Mouse (Mus musculus) embryonic facial prominence, embryonic 10.5 days (tissue): ENCODE data around the gene Des. TPM values are rescaled to one million over a fixed set of nuclear protein-coding genes. Genes with fewer than 3 reads are reported as not detected.

Source experiments
- DNase-seq: peaks from one replicate; pipeline ENCODE4 v3.0.0-alpha.2; 2017; ENCODE audit warnings: low spot score
- H3K27ac ChIP-seq: fragments of 300-500 bp; sonication (generic); replicated peaks from 2 replicates; pipeline ENCODE4 v1.5.1; 2016; ENCODE audit warnings: mild to moderate bottlenecking
- H3K27me3 ChIP-seq: fragments of 300-500 bp; sonication (generic); replicated peaks from 2 replicates; pipeline ENCODE4 v1.6.1; 2016; ENCODE audit warnings: low read depth, mild to moderate bottlenecking; ENCODE audit not compliant: poor library complexity, severe bottlenecking
- H3K36me3 ChIP-seq: fragments of 300-500 bp; sonication (generic); replicated peaks from 2 replicates; pipeline ENCODE4 v1.6.1; 2016; ENCODE audit warnings: mild to moderate bottlenecking, moderate library complexity
- H3K4me1 ChIP-seq: fragments of 300-500 bp; sonication (generic); 2 replicates; pipeline ENCODE4 v1.6.1; 2016
- H3K4me3 ChIP-seq: fragments of 300-500 bp; sonication (generic); 2 replicates; pipeline ENCODE4 v1.5.1; 2016; ENCODE audit warnings: mild to moderate bottlenecking, moderate library complexity
- H3K9me3 ChIP-seq: fragments of 300-500 bp; sonication (generic); 2 replicates; pipeline ENCODE4 v1.6.1; 2016; ENCODE audit warnings: mild to moderate bottlenecking
- WGBS: fragments of 180-500 bp; shearing (Covaris S2); methylation state at CpG from one replicate; pipeline ENCODE4 v1.1.7; 2016; 5-methylcytosine and 5-hydroxymethylcytosine counted together
- polyA plus RNA-seq: library from polyadenylated mRNA; unstranded; fragments of >200 nt; fragmentation: Nextera tagmentation; extraction: Ambion mirVana; gene quantifications from 2 replicates; pipeline ENCODE4 v1.2.1, GENCODE M21; 2016

Des gene
- polyA plus RNA-seq = 10.4 and 15.6 TPM in 2 replicates

DNA sequence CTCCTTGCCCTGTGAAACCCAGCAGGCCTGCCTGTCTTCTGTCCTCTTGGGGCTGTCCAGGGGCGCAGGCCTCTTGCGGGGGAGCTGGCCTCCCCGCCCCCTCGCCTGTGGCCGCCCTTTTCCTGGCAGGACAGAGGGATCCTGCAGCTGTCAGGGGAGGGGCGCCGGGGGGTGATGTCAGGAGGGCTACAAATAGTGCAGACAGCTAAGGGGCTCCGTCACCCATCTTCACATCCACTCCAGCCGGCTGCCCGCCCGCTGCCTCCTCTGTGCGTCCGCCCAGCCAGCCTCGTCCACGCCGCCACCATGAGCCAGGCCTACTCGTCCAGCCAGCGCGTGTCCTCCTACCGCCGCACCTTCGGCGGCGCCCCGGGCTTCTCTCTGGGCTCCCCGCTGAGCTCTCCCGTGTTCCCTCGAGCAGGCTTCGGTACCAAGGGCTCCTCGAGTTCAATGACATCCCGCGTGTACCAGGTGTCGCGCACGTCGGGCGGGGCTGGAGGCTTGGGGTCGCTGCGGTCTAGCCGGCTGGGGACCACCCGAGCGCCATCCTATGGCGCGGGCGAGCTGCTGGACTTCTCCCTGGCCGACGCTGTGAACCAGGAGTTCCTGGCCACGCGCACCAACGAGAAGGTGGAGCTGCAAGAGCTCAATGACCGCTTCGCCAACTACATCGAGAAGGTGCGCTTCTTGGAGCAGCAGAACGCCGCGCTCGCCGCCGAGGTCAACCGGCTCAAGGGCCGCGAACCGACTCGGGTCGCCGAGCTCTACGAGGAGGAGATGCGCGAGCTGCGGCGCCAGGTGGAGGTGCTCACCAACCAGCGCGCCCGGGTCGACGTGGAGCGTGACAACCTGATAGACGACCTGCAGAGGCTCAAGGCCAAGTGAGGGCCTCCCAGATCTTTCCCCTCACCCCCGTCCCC, at the start of gene Des:
TSS of gene Des (plus strand) at position 218 of the 920 bp plus-strand sequence.
- Histone ChIP-seq H3K27me3 (peaks cover 67% of the 10 kb centered on the region), H3K4me3 (peak within 1 kb of the TSS; percentile 56), H3K36me3 (no peaks in the 10 kb centered on the region), H3K9me3 (no peaks in the 10 kb centered on the region), H3K27ac (peak within 1 kb of the TSS; percentile 76), H3K4me1 (peaks cover 39% of the 10 kb centered on the region)
- DNase-seq = peak; percentile 63
- 3% methylated on average over 80 of the region's 80 CpGs for WGBS

DNA sequence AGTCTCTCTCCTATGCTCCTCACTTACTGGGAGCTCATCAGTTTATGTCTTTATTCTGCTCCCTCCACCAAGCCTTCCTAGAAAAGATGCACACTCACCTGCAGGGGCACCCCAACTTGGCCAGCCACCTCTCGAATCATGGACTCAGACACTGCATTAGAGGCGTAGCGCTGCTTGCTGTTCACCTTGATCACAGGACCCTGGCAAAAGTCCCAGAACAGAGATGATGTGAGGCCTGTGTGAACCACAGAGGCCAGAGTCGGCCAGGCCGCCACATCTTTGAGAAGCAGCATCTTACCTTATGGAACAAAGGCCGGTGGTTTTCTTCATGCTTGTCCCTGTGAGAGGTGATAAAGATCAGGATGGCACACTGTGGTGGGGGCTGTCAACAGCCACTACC, 48.4 kb upstream of the Des start:
- 97% methylated on average over 6 of the region's 6 CpGs for WGBS
- Histone ChIP-seq H3K9me3 (no peaks in the 10 kb centered on the region), H3K27ac (no peak overlapping the region), H3K27me3 (no peaks in the 10 kb centered on the region), H3K4me3 (no peak overlapping the region), H3K4me1 (peaks cover 11% of the 10 kb centered on the region), H3K36me3 (peaks cover 92% of the 10 kb centered on the region)
- DNase-seq = no peak

DNA sequence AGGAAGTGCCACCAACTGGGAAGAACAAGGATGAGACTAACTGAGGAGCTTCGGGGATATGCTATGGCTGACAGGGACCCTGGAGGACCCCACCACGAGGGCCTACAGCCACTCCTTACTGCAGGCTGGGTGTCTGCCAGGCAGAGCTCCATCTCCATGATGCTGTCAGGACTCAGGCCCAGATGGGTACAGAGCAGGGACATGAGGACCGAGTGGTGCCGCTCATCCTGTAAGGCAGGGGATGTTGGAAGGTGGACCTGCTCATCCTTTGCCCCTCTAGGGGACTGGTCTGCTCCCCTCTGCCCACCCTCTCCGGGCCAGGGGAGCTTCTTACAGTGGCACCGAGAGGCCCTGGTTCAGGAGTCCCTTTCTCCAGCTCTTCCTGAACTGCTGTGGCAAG, 45.1 kb upstream of the Des start:
- 91% methylated on average over 6 of the region's 6 CpGs for WGBS

DNA sequence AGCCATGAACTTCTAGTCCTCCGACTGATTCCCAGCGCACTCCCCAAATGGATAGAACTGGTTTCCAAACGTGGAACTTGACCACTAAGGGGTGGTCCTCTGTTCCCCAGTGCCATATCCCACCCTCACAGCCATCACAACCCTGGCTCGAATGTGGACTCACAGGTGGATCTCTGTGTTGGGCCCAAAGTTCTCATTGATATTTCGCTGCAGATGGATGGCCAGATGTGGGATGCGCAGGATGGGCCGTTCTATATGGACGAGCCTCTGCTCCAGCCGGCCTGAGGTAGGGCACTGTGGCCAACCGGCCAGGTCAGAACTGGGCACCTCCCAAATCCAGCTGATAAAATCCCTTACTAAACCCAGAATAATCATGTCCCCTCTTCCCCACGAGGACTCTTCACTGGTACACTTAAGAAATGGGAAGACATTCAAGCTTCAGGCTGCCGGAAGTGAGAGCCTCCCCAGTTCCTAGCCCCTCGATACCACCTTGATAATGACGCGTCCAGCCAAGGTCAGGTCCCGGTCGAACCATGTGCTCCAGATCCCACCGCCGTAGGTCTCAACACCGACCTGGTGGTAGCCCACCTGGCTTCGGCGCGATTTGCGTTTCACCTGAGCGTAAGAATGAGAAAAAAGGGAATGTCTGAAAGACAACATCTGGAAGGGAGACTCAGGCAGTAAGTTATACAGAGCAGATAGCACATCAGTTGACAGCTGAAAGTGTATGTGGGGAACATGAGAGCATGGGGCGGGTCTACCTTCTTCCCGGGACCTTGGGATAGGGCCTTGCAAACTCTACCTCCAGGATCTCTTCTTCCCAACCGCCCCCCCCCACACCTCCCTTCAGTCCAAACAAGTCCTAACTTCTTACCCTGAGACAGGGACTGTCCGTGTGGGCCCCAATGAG, 44.4 kb upstream of the Des start:
- no peaks in the 10 kb centered on the region for H3K9me3 ChIP-seq
- H3K4me1 ChIP-seq = peaks cover 17% of the 10 kb centered on the region
- DNase-seq = no peak
- no peaks in the 10 kb centered on the region for H3K27me3 ChIP-seq
- peak overlapping the region; percentile 82 for H3K27ac ChIP-seq
- peak overlapping the region; percentile 68 for H3K4me3 ChIP-seq
- 86% methylated on average over 29 of the region's 29 CpGs for WGBS
- peaks cover 52% of the 10 kb centered on the region for H3K36me3 ChIP-seq

More for the DNA sequence above, 45.1 kb upstream of the Des start:
- Histone ChIP-seq H3K27ac (no peak overlapping the region), H3K27me3 (no peaks in the 10 kb centered on the region), H3K36me3 (peaks cover 59% of the 10 kb centered on the region), H3K4me3 (0 out of 2 replicates have a peak overlapping the region, but pooled peaks have one; percentile 68), H3K9me3 (no peaks in the 10 kb centered on the region), H3K4me1 (peaks cover 17% of the 10 kb centered on the region)
- no peak for DNase-seq

DNA sequence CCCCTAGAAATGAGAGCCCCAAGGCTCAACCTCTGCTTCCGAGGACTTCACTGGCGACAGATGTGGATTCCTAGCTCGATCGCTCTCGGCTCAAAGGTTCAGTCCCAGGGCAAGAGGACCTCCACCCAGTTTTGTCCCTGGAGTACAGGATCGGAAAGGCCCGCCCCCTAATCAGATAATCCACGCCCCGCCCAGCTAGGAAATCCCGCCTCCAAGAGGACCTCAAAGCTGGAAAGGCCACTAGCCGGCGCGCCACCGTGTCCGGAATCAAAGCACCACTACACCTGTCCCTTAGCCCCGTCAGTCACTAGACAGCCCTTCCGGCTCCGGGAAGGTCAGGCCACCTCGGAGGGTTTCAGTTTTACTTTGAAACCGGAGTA, 43.3 kb upstream of the Des start:
- Histone ChIP-seq H3K4me1 (peaks cover 17% of the 10 kb centered on the region), H3K27me3 (no peaks in the 10 kb centered on the region), H3K4me3 (peak overlapping the region; percentile 68), H3K27ac (peak overlapping the region; percentile 82), H3K36me3 (peaks cover 41% of the 10 kb centered on the region), H3K9me3 (no peaks in the 10 kb centered on the region)
- peak; percentile 87 for DNase-seq
- WGBS = under 1% methylated on average over 20 of the region's 20 CpGs

DNA sequence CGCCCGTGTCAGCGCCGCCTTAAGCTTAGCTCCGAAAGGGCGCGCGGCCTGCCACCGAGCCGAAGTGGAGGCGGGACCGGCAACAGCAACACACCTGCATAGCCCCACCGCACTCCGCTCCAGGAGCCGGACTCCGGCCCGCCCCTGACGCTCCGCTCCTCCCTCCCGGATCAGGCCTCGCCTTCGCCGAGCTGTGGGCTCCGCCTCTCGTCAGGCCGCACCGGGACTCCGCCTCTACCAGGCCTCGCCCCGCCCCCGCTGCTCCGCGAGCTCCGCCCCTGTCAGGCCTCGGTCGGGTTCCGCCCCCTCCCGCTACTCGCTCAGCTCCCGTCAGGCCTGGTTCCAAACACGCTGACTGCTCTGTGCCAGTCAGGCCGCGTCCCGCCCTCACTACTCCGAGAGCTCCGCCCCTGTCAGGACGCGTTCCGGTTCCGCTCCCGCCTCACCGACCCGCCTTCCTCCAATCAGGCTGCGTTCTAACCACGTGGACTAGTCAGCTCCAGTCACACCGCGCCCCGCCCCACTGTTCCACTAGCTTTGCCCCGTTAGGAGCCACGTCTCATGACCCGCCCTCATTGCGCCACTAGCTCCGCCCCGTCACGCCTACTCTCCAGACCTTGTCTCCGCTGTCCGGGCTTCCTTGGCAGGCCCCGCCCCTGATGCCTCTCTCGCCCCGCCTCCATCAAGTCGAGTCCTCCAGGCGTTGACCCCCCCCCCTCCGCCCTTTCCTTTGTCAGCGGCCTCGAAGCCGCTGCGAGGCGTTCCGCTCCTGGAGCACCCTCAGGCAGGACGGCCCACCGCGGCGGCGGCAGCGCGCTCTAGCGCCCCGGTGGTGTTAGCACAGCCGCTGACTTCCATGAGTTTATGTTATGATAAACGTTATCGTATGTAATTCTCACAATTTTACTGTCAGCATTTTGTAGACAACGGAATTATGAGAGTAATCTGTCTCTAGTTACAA, 42.6 kb upstream of the Des start, which contains the start of gene Dnpep:
TSS of gene Dnpep (minus strand) at position 750 of the 961 bp plus-strand sequence.
- under 1% methylated on average over 92 of the region's 92 CpGs for WGBS
- DNase-seq = peak; percentile 100
- no peaks in the 10 kb centered on the region for H3K27me3 ChIP-seq
- H3K27ac ChIP-seq = peak within 1 kb of the TSS; percentile 82
- H3K36me3 ChIP-seq = peaks cover 34% of the 10 kb centered on the region
- no peaks in the 10 kb centered on the region for H3K9me3 ChIP-seq
- H3K4me3 ChIP-seq = peak within 1 kb of the TSS; percentile 68
- H3K4me1 ChIP-seq = peaks cover 17% of the 10 kb centered on the region

DNA sequence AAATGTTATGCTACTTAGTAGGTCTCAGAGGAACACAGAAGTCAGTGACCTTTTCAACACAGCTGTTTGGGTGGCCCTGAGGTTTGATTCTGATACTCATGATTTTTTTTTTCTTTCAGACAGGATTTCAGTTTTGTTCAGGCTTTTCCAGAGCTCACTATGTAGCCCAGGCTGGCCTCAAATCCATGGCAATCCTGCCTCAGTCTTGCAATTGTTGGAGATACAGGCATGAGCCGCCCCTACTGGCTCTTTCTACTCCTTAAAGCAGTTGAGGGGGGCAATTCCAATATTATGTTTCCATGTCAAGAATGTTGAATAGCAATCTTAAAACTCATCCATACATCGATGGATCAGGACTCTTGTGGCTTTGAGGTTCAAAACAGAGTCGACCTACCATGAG, 41.8 kb upstream of the Des start:
- H3K4me3 ChIP-seq = peak overlapping the region; percentile 68
- peaks cover 26% of the 10 kb centered on the region for H3K36me3 ChIP-seq
- peaks cover 17% of the 10 kb centered on the region for H3K4me1 ChIP-seq
- H3K27me3 ChIP-seq = no peaks in the 10 kb centered on the region
- no peak for DNase-seq
- H3K9me3 ChIP-seq = no peaks in the 10 kb centered on the region
- 74% methylated on average over 3 of the region's 3 CpGs for WGBS
- peak overlapping the region; percentile 81 for H3K27ac ChIP-seq

DNA sequence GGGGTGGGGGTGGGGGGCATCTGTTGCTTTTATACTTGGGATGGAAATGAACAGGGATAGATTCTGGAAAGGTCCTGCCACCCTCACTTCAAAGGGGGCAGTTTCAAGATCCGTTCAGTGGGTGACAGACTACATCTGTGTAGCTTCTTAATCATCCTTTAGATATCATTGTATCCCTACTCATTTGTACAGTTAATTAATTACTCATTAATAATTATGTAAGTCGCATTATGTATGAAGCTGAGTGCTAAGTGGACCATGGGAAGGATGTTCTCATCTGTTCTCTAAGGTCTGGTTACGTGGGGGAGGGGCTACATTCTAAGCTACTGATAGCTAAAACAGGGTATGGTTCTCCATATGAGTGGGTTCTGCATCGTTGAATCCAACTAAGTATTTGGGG, 41.4 kb upstream of the Des start:
- no peak overlapping the region for H3K4me3 ChIP-seq
- H3K9me3 ChIP-seq = no peaks in the 10 kb centered on the region
- 90% methylated on average over 4 of the region's 4 CpGs for WGBS
- H3K27ac ChIP-seq = peak overlapping the region; percentile 81
- no peaks in the 10 kb centered on the region for H3K27me3 ChIP-seq
- peaks cover 22% of the 10 kb centered on the region for H3K36me3 ChIP-seq
- H3K4me1 ChIP-seq = peaks cover 17% of the 10 kb centered on the region
- no peak for DNase-seq

DNA sequence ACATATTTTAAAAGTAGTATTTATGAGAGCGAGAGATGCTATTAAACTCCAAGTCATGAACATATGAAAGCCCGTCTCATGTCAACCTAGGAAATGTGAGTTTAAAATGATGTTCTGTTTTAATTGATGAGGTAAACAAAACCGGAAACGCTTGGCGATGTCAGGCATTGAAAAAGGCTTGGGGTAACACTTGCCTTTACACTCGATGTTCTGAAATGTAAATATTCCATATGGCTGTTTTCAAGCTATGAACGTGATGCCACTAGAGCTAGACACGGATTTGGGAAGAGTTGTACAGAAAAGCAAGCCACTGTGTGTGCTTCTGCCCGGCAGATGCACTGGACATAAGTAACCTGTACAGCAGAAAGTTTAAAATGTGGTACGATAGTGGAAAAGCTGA, 41.0 kb upstream of the Des start:
- no peaks in the 10 kb centered on the region for H3K9me3 ChIP-seq
- no peak overlapping the region for H3K27ac ChIP-seq
- H3K36me3 ChIP-seq = peaks cover 17% of the 10 kb centered on the region
- DNase-seq = no peak
- WGBS = 94% methylated on average over 10 of the region's 10 CpGs
- H3K27me3 ChIP-seq = no peaks in the 10 kb centered on the region
- peaks cover 17% of the 10 kb centered on the region for H3K4me1 ChIP-seq
- no peak overlapping the region for H3K4me3 ChIP-seq

DNA sequence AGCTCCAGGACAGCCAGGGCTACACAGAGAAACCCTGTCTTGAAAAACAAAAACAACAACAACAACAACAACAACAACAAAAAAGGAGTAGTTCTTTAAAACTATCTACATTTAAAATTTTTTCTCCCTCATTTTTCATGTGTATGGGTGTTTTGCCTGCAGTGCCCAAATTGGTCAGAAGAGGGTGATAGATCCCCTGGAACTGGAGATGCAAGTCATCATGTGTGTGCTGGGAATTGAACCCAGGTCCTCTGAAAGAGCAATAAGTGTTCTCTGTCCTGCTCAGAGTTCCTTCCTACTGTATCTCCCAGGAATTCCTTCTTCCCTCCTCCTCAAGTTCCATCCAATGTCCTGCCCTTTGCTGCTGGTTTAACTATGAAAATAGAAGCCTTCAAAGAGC, 32.7 kb upstream of the Des start:
- Histone ChIP-seq H3K4me1 (peaks cover 8% of the 10 kb centered on the region; the same call in 1 of the 2 replicates), H3K9me3 (peaks cover 4% of the 10 kb centered on the region; the same call in 1 of the 2 replicates)
- no peak for DNase-seq

DNA sequence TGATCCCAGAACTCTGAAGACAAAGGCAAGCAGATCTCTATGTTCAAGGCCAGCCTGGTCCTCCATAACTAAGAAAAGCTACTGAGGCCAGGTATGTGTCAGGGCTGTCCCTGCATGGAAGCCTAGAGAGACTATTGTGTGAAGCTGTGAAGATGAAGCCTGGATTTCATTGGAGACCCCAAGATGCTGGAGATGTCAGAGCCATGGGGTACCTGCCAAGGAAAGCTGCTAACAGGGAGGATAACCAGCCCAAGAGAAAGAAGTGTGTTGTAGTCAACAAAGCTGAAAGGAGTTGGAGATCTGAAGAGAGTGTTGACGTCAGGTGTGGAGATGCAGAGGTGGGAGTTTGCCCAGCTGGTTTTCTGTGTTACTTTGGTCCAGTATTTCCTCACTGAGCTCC, 28.9 kb upstream of the Des start:
- 73% methylated on average over 1 of the region's 1 CpGs for WGBS
- no peaks in the 10 kb centered on the region for H3K27me3 ChIP-seq
- no peak for DNase-seq
- peaks cover 15% of the 10 kb centered on the region; the same call in 1 of the 2 replicates for H3K4me1 ChIP-seq
- H3K9me3 ChIP-seq = peaks cover 4% of the 10 kb centered on the region; the same call in 1 of the 2 replicates
- no peak overlapping the region for H3K4me3 ChIP-seq
- no peaks in the 10 kb centered on the region for H3K36me3 ChIP-seq
- H3K27ac ChIP-seq = no peak overlapping the region

More for the DNA sequence above, 32.7 kb upstream of the Des start:
- H3K36me3 ChIP-seq = no peaks in the 10 kb centered on the region
- H3K27ac ChIP-seq = no peak overlapping the region
- no peak overlapping the region for H3K4me3 ChIP-seq
- no peaks in the 10 kb centered on the region for H3K27me3 ChIP-seq
